Mouse (Mus musculus): ENCODE data around the gene Atp2b4.

DNA sequence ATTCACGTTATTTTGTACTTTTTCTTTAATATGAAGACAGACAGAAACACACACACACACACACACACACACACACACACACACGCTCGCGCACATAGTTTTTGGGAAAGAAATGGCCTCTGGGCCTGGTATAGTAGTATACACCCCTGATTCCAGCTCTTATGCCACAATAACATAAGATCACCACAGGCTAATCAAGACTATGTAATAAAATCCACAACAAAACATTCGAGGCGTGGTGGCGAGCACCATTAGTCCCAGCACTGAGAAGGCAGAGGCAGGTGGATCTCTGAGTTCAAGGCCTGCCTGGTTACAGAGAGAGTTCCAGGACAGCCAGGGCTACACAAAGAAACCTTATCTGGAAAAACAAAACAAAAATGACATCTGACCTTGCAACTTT is 137.9 kb downstream of the Atp2b4 start:
- TF ChIP-seq EP300 (optimal IDR thresholded peaks at IDR 0.05) = no peak
- TF ChIP-seq CTCF (IDR thresholded peaks at IDR 0.05; ENCODE audit: low read depth) = no peak
